Mouse (Mus musculus) neural tube, embryonic 12.5 days (tissue): Measurements from ENCODE around the gene Gnpat. TPM values are rescaled to one million over a fixed set of nuclear protein-coding genes. Genes with fewer than 3 reads are reported as not detected.

Source experiments
- ATAC-seq: fragments of 200-750 bp; cut with Nextera tagmentation; 2 replicates; pipeline ENCODE4 v1.8.0; 2017; ENCODE audit warnings: low read depth, mild to moderate bottlenecking, moderate TSS enrichment, moderate library complexity; ENCODE audit not compliant: low FRiP score
- H3K27ac ChIP-seq: fragments of 300-500 bp; sonication (generic); 2 replicates; pipeline ENCODE4 v1.5.1; 2016
- H3K27me3 ChIP-seq: fragments of 300-500 bp; sonication (generic); replicated peaks from 2 replicates; pipeline ENCODE4 v1.6.1; 2016; ENCODE audit warnings: mild to moderate bottlenecking
- H3K36me3 ChIP-seq: fragments of 300-500 bp; sonication (generic); 2 replicates; pipeline ENCODE4 v1.6.1; 2016; ENCODE audit warnings: mild to moderate bottlenecking
- H3K4me1 ChIP-seq: fragments of 300-500 bp; sonication (generic); 2 replicates; pipeline ENCODE4 v1.6.1; 2016
- H3K4me2 ChIP-seq: fragments of 300-500 bp; sonication (generic); replicated peaks from 2 replicates; pipeline ENCODE4 v1.6.1; 2016; ENCODE audit warnings: mild to moderate bottlenecking
- H3K4me3 ChIP-seq: fragments of 300-500 bp; sonication (generic); 2 replicates; pipeline ENCODE4 v1.5.1; 2016
- H3K9ac ChIP-seq: fragments of 300-500 bp; sonication (generic); 2 replicates; pipeline ENCODE4 v1.6.1; 2016; ENCODE audit warnings: mild to moderate bottlenecking
- H3K9me3 ChIP-seq: fragments of 300-500 bp; sonication (generic); 2 replicates; pipeline ENCODE4 v1.6.1; 2016; ENCODE audit warnings: mild to moderate bottlenecking
- WGBS: fragments of 180-500 bp; shearing (Covaris S2); methylation state at CpG from one replicate; pipeline ENCODE4 v1.1.7; 2016; 5-methylcytosine and 5-hydroxymethylcytosine counted together
- polyA plus RNA-seq: library from polyadenylated mRNA; unstranded; fragments of >200 nt; fragmentation: Nextera tagmentation; extraction: Ambion mirVana; gene quantifications from 2 replicates; pipeline ENCODE4 v1.2.1, GENCODE M21; 2016

The Gnpat gene
- polyA plus RNA-seq, 1 experiment from 2014 or later = 111 TPM

DNA sequence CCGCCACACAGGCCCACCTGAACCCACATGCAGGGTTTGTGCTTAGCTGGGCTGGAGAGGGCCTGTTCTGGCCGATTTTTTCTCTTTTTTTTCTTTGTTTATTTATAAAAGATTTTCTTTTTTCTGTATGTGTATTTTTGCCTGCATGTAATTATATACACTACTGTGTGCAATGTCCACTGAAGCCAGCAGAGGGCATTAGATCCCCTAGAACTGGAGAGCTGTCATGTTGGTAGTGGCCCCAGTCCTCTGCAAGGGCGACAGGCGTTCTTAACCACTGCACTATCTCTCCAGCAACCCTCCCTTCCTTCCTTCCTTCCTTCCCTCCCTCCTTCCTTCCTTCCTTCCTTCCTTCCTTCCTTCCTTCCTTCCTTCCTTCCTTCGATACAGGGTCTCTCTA is 25.6 kb downstream of the Gnpat start:
- no peak overlapping the region for H3K4me2 ChIP-seq
- peaks cover 79% of the 10 kb centered on the region for H3K36me3 ChIP-seq
- no peak overlapping the region for H3K9ac ChIP-seq
- H3K4me1 ChIP-seq = no peaks in the 10 kb centered on the region
- no peak overlapping the region for H3K27ac ChIP-seq
- H3K4me3 ChIP-seq = no peak overlapping the region
- peaks cover 8% of the 10 kb centered on the region; the same call in 1 of the 2 replicates for H3K9me3 ChIP-seq
- no peaks in the 10 kb centered on the region for H3K27me3 ChIP-seq
- WGBS = 94% methylated on average over 5 of the region's 5 CpGs
- ATAC-seq = no peak

DNA sequence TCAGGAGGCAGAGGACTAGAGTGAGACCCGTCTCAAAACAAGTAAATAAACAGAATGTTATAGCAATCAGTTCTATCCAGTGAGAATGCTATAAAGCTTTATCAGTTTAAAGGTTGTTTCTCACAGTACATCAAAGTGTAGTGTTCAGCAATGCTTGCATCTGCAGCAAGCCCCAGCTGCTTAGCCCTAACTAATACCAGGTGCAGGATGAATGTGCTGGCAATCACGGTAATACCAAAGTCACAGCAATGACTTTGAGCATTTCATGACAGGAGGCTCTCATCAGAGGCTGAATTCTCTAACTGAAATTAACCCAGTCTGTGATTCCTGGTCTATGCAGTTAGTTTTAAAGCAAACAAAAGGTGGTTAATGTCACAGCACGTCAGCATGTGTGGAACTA is 29.8 kb downstream of the Gnpat start:
- no peaks in the 10 kb centered on the region for H3K27me3 ChIP-seq
- no peak for ATAC-seq
- no peak overlapping the region; the same call in 1 of the 2 replicates for H3K9ac ChIP-seq
- peaks cover 58% of the 10 kb centered on the region for H3K36me3 ChIP-seq
- H3K27ac ChIP-seq = no peak overlapping the region
- H3K9me3 ChIP-seq = peaks cover 6% of the 10 kb centered on the region; the same call in 1 of the 2 replicates
- H3K4me3 ChIP-seq = no peak overlapping the region
- H3K4me2 ChIP-seq = no peak overlapping the region
- H3K4me1 ChIP-seq = peaks cover 21% of the 10 kb centered on the region
- WGBS = 77% methylated on average over 3 of the region's 3 CpGs

DNA sequence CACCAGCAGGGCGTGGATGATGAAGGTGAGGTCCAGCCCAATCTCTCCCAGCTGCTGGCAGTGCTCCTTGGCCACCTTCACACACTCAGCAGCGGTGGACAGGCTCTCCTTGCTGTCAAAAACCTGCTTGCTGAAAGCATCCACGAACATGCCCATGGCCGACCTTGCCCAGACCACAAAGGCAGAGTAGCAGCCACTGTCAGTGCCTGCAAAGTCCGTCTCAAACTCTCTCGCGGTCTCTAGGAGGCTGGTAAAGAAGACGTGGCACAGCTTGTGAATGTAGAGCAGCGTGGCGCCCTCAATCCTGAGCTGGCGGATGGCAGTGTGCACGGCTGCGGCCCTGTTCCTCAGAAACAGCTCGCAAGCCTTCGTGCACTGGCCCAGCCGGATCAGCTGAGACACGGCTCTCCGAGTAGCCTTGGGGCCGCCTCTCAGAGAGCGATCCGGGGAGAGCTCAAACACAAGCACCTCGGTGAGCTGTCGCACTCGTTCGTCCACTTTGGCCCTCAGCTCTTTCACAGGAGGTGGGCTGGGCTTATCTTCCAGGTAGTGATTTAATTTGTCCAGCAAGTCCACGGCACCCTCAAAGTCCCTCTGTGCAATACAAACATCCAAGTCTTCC is 33.3 kb downstream of the Gnpat start:
- H3K9ac ChIP-seq = peak overlapping the region; percentile 86; the same call in 1 of the 2 replicates
- peaks cover 43% of the 10 kb centered on the region for H3K36me3 ChIP-seq
- peaks cover 35% of the 10 kb centered on the region for H3K4me1 ChIP-seq

DNA sequence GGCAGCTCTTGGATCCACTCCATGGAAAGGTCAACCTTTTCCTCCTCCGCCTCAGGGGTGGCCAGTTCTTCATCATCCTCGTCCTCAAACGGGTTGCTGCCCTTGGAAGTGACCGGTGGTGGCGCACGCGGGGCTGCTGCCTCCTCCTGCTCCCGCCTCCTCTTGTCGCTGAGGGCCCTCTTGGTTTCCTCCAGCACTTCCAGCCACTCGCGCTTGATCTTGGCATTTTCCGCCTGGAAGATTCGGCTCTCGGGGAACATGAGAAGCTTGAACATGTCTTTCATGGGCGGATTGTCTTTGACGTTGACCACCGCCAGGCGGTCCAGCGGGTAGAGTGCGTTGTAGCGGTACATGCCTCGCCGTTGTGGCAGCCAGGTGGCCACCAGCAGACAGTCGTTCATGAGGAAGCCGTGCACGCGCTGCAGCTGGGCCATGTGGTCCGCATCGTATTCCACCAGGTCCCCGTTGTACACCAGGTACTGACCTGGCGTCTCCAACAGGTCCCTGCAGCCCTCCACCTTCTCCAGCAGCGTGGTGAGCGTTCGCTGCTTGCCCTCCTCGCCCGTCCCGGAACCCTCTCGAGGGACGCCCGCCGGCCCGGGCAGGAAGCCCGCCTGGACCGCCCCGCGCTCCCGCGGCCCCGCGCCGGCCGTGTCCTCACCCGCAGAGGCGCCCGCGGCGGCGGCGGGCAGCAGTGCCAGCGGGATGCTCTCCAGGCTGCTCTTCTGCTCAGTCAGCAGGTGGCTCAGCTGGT is 34.0 kb downstream of the Gnpat start:
- WGBS = 1% methylated on average over 60 of the region's 60 CpGs
- H3K4me3 ChIP-seq = peak overlapping the region; percentile 96
- H3K9ac ChIP-seq = peak overlapping the region; percentile 86
- peaks cover 35% of the 10 kb centered on the region for H3K4me1 ChIP-seq
- H3K4me2 ChIP-seq = peak overlapping the region; percentile 99
- no peaks in the 10 kb centered on the region for H3K27me3 ChIP-seq
- H3K9me3 ChIP-seq = no peaks in the 10 kb centered on the region
- H3K36me3 ChIP-seq = peaks cover 43% of the 10 kb centered on the region
- H3K27ac ChIP-seq = 0 out of 2 replicates have a peak overlapping the region, but pooled peaks have one; percentile 12
- ATAC-seq = peak; percentile 64

More for the DNA sequence above, 33.3 kb downstream of the Gnpat start:
- H3K9me3 ChIP-seq = no peaks in the 10 kb centered on the region
- H3K27ac ChIP-seq = no peak overlapping the region
- H3K4me2 ChIP-seq = peak overlapping the region; percentile 99
- WGBS = 88% methylated on average over 26 of the region's 26 CpGs
- H3K4me3 ChIP-seq = peak overlapping the region; percentile 96
- no peaks in the 10 kb centered on the region for H3K27me3 ChIP-seq
- ATAC-seq = no peak

DNA sequence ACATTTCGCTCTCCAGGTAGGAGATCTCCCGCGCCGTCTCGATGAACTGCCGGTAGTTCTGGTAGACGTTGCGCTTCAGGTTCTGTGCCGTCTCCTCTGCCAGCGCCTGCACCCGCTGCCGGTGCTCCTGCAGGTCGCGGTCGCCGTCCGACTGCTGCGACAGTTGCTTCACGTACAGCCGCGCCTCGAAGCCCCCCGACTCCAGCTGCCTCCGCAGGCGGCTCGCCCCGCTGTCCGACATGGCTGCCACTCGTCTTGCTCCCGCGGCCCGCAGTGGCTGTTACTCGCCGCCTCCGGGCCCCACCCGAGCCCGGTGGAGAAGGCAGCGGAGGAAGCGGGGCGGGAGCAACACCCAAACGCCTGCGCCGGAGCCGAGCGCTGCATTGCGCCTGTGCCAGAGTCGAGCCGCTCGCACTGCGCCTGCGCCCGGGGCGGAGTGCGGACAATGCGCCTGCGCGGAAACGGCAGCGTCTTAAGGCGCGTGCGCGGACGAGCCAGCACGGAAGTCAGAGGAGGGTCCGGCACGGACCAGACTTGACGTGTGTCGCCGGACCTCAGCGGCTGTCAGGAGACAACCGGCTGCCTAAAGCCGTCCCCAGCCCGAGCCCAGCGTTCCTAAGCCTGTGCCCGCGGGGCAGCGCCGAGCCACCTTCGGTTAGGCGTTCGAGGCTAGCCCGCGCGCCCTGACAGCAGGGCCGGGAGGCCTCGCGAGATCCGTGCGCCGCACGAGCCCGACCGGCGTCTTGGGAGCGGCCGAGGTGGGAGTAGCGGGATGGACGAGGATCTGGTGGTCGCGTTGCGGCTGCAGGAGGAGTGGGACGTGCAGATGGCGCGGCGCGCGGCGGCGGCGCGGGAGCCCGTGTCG is 34.8 kb downstream of the Gnpat start, which contains the start of the genes Exoc8 and Sprtn:
TSS of gene Exoc8 (minus strand) at position 320 of the 865 bp plus-strand sequence.
TSS of gene Sprtn (plus strand) at position 501 of the 865 bp plus-strand sequence.
- no peaks in the 10 kb centered on the region for H3K9me3 ChIP-seq
- peak within 1 kb of the TSS; percentile 86 for H3K9ac ChIP-seq
- no peaks in the 10 kb centered on the region for H3K27me3 ChIP-seq
- peak within 1 kb of the TSS; percentile 99 for H3K4me2 ChIP-seq
- peaks cover 35% of the 10 kb centered on the region for H3K4me1 ChIP-seq
- ATAC-seq = peak; percentile 83
- peak within 1 kb of the TSS; percentile 96 for H3K4me3 ChIP-seq
- under 1% methylated on average over 114 of the region's 114 CpGs for WGBS
- H3K27ac ChIP-seq = 0 out of 2 replicates have a peak within 1 kb of the TSS, but pooled peaks have one; percentile 26
- H3K36me3 ChIP-seq = peaks cover 51% of the 10 kb centered on the region

DNA sequence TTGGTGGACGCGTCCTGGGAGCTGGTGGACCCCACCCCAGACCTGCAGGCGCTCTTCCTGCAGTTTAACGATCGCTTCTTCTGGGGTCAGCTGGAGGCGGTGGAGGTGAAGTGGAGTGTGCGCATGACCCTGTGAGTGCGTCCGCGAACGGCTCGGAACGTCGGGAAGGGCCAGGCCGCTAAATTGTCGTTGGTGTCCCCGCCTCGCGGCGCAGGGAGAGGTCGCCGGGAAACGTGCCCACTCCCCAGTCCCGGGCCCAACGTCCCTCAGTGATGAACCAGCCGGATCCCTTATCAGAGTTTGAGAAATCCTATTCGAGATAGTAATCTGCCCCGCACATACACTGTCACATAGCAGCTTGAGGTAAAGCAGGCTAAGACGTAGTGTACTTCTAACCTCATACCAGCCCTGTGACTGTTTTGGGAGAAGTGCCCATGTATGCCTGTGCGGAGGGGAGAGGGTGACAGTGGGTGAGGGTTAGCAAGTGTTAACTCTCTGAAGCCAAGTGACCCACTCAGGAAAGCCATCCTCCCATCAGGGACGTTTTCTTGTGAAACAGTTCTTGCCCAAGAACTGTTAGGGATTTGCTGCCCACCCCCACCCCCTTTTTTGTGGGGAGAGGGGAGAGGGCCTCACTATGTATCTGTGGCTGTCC is 35.5 kb downstream of the Gnpat start:
- 0 out of 2 replicates have a peak overlapping the region, but pooled peaks have one; percentile 26 for H3K27ac ChIP-seq
- no peaks in the 10 kb centered on the region for H3K9me3 ChIP-seq
- H3K9ac ChIP-seq = peak overlapping the region; percentile 86
- peaks cover 58% of the 10 kb centered on the region for H3K36me3 ChIP-seq
- H3K4me2 ChIP-seq = peak overlapping the region; percentile 99
- 7% methylated on average over 31 of the region's 31 CpGs for WGBS
- peak; percentile 39; the same call in 1 of the 2 replicates for ATAC-seq
- peak overlapping the region; percentile 96 for H3K4me3 ChIP-seq
- H3K4me1 ChIP-seq = peaks cover 35% of the 10 kb centered on the region
- H3K27me3 ChIP-seq = no peaks in the 10 kb centered on the region

DNA sequence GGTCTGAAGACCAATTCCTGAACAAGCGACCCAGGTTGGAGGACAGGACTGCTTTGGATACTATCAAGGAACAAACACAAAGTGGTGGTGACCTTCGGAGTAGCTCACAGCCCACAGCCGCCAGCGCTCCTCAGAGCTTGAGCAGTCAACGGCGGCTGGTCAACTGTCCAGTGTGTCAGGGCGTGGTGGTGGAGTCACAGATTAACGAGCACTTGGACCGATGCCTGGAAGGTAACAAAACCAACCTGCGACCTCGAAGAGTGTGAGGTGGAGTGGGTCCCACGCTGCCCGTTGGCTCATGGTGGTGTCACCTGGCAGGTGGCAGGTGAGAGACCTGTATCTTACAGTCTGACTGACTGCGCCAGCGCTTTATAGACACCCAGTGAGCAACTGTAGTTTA is 40.4 kb downstream of the Gnpat start:
- ATAC-seq = no peak
- no peak overlapping the region for H3K27ac ChIP-seq
- H3K4me3 ChIP-seq = no peak overlapping the region
- peaks cover 74% of the 10 kb centered on the region for H3K36me3 ChIP-seq
- no peaks in the 10 kb centered on the region for H3K27me3 ChIP-seq
- peaks cover 11% of the 10 kb centered on the region for H3K4me1 ChIP-seq
- 96% methylated on average over 15 of the region's 15 CpGs for WGBS
- no peak overlapping the region for H3K9ac ChIP-seq
- no peaks in the 10 kb centered on the region for H3K9me3 ChIP-seq
- no peak overlapping the region for H3K4me2 ChIP-seq

DNA sequence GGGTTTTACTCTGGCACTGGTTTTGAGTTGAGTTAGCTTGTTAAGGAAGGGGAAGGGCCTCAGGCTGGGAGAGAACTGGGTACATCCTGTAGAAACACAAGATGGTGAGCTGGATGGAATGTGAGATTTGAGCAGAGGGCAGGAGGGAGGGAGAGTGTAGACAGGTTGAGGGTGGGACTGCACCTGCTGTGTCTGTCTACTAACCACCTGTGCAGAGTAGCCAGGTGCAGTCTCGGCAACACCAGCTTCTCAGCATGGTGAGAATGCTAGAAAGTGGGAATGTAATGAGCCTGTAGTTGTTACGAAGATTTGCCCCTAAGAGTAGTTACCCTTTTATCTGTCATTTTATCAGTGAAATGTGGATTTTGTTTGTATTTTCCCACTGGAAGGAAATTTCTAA is 42.6 kb downstream of the Gnpat start:
- Histone ChIP-seq H3K4me2 (no peak overlapping the region), H3K27ac (no peak overlapping the region), H3K9me3 (no peaks in the 10 kb centered on the region), H3K36me3 (peaks cover 83% of the 10 kb centered on the region), H3K9ac (no peak overlapping the region), H3K4me1 (no peaks in the 10 kb centered on the region), H3K4me3 (no peak overlapping the region), H3K27me3 (no peaks in the 10 kb centered on the region)
- 93% methylated on average over 2 of the region's 2 CpGs for WGBS
- no peak for ATAC-seq

DNA sequence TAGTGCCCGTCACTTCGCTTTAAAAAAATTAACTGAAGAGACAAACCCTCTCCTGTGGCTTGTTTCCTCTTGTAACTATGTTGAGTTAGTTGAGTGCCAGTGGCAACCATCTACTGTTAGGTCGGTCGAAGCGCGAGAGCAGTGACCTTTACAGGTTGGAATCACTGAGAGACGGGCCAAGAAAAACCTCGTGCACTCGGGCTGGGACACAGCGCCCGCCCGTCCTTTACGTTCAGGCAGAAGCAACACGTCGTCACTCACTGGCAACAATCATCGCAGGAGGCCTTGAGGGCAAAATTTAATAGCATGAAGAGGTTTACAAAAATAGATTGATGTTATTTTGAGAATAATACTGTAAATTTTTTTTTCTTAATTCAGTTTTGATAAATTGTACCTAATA is 47.1 kb downstream of the Gnpat start:
- H3K27ac ChIP-seq = no peak overlapping the region
- H3K36me3 ChIP-seq = peaks cover 87% of the 10 kb centered on the region
- 94% methylated on average over 16 of the region's 16 CpGs for WGBS
- H3K4me2 ChIP-seq = no peak overlapping the region
- no peak overlapping the region for H3K9ac ChIP-seq
- no peaks in the 10 kb centered on the region for H3K27me3 ChIP-seq
- ATAC-seq = no peak
- no peaks in the 10 kb centered on the region for H3K9me3 ChIP-seq
- H3K4me1 ChIP-seq = no peaks in the 10 kb centered on the region
- H3K4me3 ChIP-seq = no peak overlapping the region

DNA sequence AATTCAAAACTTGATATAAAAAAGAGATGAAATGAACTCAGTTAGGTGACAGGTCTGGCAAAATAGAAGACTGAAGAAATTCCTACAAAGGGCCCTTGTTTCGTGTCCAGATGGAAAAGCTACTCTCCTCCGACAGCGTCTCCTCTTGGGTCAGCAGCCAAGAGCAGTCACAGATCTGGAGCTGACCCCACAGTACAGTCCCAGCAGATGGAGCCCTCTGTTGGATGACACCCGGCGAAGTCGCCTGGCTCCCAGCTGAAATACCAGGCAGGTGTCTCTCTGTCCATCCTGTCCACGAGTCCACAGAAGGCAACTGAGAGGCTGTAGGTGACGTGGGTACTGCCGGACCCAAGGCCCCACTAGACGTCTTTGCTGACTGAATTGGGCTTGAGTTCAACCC is 47.5 kb downstream of the Gnpat start:
- no peak overlapping the region for H3K27ac ChIP-seq
- H3K9me3 ChIP-seq = no peaks in the 10 kb centered on the region
- no peak for ATAC-seq
- H3K4me3 ChIP-seq = no peak overlapping the region
- H3K4me2 ChIP-seq = no peak overlapping the region
- no peaks in the 10 kb centered on the region for H3K27me3 ChIP-seq
- 89% methylated on average over 10 of the region's 10 CpGs for WGBS
- H3K4me1 ChIP-seq = no peaks in the 10 kb centered on the region
- peaks cover 89% of the 10 kb centered on the region for H3K36me3 ChIP-seq
- no peak overlapping the region for H3K9ac ChIP-seq
